9 mouse cellular contexts compared by ENCODE assay signal in genomic region chr19:21036507-21037425, GRCm38 (mm10).
DNase-seq lines count a peak whose midpoint lies in the region; ATAC-seq lines count a peak whose summit lies in the region.
"Had no signal": no experiment of that assay in that cellular context is flagged by ENCODE, and none has a peak within 500 bp of the region (broad histone marks: within the 10 kb centered on the region; RNA-seq: fewer than 3 reads in every experiment).

No protein-coding gene starts in this region.

- H3K27me3 ChIP-seq in intestine, embryonic 16.5 days (replicated peaks; ENCODE audit: control insufficient read depth, insufficient read depth, low read length): no peaks in the 10 kb centered on the region

- peaks cover 13% of the 10 kb centered on the region for H3K4me1 ChIP-seq in intestine, embryonic 16.5 days (ENCODE audit: control insufficient read depth, insufficient read depth, low read length)

- no peaks in the 10 kb centered on the region for H3K36me3 ChIP-seq in intestine, embryonic 16.5 days (ENCODE audit: control insufficient read depth, insufficient read depth, low read length)

- H3K4me2 ChIP-seq in intestine, embryonic 16.5 days (ENCODE audit: low read depth, low read length): no peak overlapping the region

- H3K9me3 ChIP-seq in intestine, embryonic 16.5 days (ENCODE audit: control insufficient read depth, low read length): no peaks in the 10 kb centered on the region

- no peak overlapping the region for H3K4me3 ChIP-seq in intestine, embryonic 16.5 days (ENCODE audit: low read length)
- H3K4me3 ChIP-seq: left cerebral cortex, adult 2 months had no signal

- no peak overlapping the region for H3K9ac ChIP-seq in intestine, embryonic 16.5 days (ENCODE audit: low read depth, low read length)

- ATAC-seq in intestine, embryonic 16.5 days: peak; percentile 63

- peak overlapping the region; percentile 17; the same call in 1 of the 2 replicates for H3K27ac ChIP-seq in intestine, embryonic 16.5 days (ENCODE audit: low read length)
- H3K27ac ChIP-seq: left cerebral cortex, adult 2 months had no signal

- WGBS in intestine, embryonic 16.5 days: 55% methylated on average over 14 of the region's 14 CpGs

- DNase-seq in layer of hippocampus, adult 11-12 months (ENCODE audit: low spot score): peak; percentile 58
- no peak for DNase-seq in layer of hippocampus, postnatal 36 days
- DNase-seq in adrenal gland, postnatal 36 days: peak; percentile 59 to 69
- peak; percentile 80 to 92 for DNase-seq in heart, adult 18-20 months
- DNase-seq in lung, adult 18-20 months: peak; percentile 78 to 82
- DNase-seq in natural killer cell, adult 2 months (ENCODE audit: low spot score in 2 of 2): peak; percentile 69 to 75
- DNase-seq in thymus, postnatal 14 days: peak; percentile 67

Comparison
In these comparisons a context has a peak if more than half of its experiments do, and no peak if none do; other contexts are left out.
1. DNase-seq: peak in layer of hippocampus, adult 11-12 months (single experiment), adrenal gland, postnatal 36 days (2 of 2), heart, adult 18-20 months (2 of 2), lung, adult 18-20 months (2 of 2), natural killer cell, adult 2 months (2 of 2) and thymus, postnatal 14 days (single experiment); none in layer of hippocampus, postnatal 36 days (0 of 2).